Mouse (Mus musculus): ENCODE results near the gene Nckipsd.

The Nckipsd gene

DNA sequence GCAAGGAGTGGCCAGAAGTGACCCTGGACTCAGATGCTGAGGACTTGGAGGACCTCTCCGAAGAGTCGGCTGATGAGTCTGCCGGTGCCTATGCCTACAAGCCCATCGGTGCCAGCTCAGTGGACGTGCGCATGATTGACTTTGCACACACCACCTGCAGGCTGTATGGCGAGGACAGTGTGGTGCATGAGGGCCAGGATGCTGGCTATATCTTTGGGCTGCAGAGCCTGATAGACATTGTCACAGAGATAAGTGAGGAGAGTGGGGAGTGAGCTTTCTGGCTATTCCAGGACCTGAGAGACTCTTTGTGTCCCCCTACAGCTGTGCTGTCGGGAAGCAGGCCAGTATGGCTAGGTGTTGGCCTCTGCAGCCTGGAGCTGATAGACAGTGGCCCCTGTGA lies 2.4 kb upstream of the Nckipsd start:
- DNase-seq, result no peak

DNA sequence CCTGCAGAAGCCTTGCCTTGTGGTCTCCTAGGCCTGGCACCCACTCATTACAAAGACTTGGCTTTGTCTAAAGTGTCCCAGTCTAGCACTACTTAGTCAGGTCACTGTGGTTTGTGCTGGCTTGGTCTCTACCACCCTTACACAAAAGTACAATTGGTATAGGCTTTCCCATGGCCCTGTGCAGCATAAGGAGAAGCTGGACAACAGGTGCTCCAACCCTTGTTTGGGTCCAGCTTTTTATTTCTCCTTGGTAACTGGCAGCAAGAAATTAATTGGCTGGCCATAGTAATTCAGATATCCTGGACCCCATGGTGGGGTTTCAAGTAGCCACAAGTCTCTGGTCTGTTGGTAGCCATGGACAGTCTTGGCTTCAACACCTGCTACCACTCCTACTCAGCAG lies 1.8 kb upstream of the Nckipsd start:
- no peak for DNase-seq

DNA sequence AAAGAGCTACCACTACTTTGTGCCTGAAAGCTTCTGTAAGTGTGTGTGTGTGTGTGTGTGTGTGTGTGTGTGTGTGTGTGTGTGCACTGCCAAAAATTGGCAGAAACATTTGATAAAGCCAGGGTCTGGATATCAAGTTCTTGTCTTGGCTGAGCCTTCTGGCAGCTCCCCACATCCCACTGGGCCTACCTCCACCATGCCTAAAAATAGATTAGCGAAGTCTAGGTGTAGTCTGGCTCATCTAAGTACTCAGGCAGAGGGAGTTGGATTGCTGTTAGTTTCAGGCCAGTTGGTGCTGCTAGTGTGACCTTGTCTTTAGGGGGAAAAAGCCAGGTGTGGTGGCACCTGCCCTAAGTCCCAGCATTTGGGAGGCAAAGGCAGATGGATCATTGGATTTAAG lies 1.3 kb upstream of the Nckipsd start:
- DNase-seq, result no peak

DNA sequence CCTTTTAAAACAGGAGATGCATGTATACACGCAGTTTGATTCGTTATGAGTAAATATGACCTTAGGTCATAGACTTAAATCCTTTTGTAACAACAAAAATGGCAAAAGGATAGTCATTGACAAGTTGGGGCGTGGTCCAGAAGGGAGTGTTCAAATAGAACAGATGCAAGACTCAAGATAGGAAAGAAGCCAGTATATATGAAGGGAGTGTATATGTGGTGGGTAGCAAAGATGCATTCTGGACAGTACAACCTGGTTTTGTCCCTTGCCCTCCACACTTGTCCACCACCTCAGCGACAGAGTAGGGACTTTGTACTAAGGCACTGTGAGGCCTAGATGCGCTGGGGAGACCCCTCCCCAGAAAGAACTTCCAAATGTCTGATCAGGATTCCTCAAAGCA lies 494 bp upstream of the Nckipsd start:
- no peak for DNase-seq

DNA sequence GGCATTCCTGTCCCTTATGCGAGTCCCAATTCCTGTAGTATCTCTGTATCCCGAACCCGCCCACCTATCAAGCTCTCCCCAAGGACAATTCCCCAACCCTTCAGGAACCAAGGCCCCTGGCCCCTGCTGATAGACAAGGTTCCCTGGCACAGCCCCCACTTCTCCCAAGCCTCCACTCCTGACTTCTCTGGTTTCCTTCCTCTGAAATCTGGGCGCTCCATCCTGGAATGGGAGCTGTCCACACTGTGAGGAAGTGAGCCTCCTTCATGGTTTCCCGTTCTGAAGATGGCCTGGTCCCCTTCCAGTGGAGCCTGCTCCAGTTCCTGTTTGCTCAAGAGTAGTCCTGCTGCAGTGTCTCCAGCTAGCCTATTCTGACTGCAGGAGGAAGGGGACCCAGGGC lies 1.0 kb downstream of the Nckipsd start:
- no peak for DNase-seq

DNA sequence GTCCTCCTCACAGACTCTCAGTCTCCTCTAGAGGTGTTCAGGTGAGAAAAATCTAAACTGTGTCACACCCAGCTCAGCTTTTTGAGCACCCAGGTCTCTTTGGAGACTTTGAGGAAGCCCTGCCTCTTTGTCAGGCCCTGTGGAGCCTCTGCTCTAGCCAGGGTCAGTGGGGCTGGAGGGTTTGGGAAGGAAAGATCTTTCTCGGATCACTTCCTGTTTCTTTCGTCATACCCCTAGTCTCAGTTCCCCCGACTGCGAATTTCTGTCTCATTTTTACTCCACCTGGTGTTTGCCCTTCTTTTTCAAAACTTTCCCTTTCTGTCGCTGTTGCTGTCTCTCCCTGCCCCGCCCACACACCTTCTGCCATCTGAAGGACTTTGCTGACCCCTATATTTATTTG lies 1.6 kb downstream of the Nckipsd start:
- no peak for DNase-seq

DNA sequence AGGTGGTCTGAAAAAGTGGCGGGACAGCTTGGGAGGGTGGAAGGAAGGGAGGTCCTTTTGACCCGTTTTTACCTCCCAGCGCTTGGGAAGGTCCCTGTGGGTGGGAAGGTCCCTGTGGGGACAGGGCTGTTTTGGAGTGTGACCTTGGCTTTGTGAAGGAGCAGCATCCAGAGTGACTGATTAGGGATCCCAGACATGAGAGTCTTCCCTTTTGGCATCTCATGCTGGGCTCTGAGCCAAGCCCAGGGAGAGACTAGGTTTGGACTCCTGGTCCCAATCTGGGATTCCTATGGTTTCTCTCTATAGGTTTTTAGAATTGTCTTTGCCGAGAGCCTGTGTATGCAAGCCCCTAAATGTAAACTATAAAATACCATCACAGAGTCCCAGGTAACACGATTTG lies 2.3 kb downstream of the Nckipsd start:
- DNase-seq, result no peak

DNA sequence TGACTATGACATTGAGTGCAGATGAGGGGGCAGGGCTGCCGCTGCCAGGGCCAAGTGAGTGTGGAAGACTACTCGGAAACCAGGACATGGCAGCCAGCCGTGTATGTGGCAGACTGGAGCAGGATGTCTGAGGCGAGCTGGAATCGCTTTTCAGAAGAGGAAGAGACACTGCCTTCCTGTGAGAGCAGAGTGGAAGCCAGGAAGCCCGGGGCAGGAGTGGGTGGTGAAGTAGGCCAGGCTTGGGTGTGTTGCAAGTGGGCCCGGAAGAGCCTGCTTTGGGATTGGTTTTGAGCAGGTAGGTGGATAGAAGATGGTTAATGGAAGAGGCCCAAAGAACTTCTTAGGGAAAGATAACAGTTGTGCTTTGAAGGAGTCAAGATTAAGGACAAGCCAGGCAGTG lies 7.4 kb downstream of the Nckipsd start:
- no peak for DNase-seq

DNA sequence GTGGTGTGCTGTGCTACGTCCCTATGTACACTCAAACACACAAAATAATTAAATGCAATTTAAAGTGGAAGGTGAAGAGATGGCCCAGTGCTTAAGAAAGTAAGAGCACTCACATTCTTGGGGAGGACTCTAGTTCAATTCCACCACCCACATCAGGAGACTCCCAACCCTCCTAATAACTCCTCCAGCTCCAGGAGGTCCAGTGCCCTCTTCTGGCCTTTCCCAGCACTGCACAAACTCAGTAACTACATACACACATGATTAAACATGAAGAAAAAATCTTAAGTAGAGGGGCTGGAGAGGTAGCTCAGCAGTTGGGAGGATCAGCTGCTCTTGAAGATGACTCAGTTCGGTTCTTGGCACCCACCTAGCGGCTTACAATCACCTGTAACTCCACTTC lies 11.3 kb downstream of the Nckipsd start:
- DNase-seq, result peak; percentile 69

DNA sequence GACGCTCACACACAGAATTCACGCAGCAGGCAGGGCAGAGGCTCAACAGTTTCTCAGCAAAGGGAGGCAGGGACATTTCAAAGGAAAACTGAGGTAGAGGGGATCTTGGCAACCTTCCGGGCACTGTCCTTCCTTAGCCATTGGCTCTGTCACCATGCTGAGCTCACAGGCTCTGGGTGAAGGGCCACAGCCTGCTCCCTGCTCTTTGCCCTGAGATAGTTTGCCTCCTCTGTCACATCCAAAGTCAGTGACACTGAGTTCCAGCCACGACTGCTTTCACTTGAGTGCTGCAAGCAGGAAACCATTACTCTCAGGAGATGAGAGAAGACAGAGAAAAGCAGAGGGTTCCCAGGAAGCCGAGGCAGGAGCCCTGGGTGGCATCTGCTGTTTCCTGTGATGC lies 11.9 kb downstream of the Nckipsd start:
- DNase-seq, result no peak

DNA sequence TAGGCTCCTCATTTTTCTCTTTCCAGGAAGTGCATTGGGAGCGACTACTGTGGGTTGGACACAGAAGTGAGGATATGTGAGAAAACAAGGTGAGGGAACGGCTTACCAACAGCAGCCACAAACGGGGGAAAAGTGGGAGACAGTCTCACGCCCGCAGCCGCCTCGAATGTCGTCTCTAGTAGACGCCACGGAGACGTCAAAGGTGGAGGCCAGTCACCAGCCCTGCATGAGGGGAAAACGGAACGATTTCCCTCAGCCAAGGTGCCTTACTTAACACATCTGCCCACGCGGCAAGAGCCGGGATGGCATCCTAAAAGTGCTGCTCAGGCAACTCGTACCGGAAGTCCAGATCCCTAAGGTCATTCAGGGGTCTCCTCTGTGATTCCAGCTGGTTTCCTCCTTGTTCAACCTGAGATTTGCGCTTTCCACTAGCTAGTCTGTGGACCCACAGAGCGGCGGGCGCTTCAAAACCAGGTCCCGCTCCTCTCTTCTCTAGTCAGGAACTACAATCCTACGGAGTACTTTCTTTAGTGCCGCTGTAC lies 16.0 kb downstream of the Nckipsd start:
- no peak for DNase-seq

DNA sequence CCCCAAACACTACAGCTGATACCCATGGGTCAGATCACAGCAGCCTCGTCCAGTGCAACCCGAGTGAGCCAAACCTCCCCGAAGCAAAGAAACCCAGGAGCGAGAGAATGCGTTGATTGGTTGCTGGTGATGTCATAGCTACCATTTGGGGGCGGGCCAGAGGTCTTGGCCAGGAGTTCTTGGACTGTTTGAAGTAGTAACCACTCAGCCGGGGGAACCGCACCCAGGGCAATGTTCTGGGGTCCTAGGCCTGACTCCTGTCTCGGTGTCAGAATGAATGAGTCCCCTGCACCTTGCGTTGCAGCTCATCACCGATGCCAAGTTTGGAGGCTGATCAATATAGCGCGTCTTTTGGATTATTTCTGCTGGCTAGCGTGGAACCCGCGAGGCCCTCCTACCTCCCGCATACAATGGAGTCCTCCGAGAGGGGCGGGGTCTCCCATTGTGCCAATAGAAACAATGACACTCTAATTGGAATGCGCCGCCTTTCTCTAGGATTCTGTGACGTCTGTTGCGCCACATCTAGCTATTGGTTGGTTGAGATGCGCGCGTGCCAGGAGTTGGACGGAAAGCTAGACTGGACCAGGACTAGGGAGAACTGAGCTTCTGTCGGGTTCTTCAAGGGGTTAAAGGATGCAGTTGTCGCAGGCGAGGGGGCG lies 16.7 kb downstream of the Nckipsd start:
- peak; percentile 98 to 100 for DNase-seq

DNA sequence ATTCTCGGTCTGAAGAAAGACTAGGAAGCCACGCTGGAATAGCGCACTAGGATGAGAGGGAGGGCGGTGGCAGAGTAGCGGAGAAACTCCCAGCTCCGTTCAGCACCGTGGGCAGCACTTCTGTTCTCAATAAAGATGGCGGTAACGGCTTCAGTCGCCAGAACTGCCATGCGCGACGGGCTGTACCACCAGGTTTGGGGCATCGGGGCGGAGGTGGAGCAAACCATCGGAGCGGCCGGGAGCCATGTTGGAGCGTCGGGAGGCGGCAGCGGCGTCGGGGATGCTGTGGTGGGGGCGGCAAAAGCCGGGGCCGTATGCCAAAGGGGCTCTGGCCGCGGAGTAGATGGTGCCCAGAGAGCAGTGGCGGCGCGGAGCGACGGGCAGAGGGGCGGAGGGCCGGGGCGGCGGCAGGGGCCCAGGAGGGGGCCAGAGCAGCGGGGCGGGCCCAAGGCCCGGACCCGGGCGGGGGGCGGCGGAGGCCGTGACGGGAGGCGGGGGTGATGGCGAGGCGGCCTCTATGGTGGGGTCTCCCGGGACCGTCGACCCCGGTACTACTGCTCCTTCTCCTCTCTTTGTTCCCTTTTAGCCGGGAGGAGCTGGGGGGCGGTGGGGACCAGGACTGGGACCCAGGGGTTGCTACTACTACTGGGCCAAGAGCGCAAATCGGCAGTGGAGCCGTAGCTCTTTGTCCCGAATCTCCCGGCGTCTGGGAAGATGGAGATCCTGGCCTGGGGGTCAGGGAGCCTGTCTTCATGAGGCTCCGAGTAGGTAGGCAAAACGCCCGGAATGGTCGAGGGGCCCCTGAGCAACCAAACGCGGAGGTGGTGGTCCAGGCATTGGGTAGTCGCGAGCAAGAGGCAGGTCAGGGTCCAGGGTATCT lies 17.9 kb downstream of the Nckipsd start, which contains the start of gene Celsr3:
Celsr3 (plus strand) TSS at position 501 of the 880 bp plus-strand sequence.
- peak; percentile 93 for DNase-seq

DNA sequence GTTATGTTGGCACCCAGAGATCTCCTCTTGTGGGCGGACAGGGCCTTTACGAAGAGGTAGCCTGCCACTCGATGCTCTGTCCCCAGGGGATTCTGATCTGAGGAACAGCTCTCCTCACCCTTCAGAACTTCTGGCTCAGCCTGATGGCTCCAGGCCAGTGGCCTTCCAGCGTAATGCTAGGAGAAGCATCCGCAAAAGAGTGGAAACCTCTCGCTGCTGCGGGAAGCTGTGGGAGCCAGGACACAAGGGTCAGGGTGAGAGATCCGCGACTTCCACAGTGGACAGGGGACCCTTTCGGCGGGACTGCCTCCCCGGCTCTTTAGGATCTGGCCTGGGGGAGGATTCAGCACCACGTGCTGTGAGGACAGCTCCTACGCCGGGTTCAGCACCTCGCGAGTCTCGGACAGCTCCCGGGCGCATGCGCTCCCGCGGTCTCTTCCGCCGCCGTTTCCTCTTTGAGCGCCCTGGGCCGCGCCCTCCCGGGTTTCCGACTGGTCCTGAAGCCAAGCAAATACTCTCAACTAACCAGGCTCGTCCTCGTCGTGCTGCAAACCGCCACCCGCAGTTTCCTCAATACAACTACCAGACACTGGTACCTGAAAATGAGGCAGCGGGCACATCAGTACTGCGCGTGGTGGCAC lies 18.7 kb downstream of the Nckipsd start:
- peak; percentile 81 to 83 for DNase-seq

DNA sequence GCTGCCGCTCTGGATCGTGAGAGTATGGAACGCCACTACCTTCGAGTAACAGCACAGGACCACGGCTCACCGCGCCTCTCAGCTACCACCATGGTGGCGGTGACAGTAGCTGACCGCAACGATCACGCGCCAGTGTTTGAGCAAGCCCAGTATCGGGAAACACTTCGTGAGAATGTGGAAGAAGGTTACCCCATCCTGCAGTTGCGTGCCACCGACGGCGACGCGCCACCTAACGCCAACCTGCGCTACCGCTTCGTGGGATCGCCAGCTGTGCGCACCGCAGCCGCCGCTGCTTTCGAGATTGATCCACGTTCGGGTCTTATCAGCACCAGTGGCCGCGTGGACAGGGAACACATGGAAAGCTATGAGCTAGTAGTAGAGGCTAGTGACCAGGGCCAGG lies 19.3 kb downstream of the Nckipsd start:
- no peak for DNase-seq

DNA sequence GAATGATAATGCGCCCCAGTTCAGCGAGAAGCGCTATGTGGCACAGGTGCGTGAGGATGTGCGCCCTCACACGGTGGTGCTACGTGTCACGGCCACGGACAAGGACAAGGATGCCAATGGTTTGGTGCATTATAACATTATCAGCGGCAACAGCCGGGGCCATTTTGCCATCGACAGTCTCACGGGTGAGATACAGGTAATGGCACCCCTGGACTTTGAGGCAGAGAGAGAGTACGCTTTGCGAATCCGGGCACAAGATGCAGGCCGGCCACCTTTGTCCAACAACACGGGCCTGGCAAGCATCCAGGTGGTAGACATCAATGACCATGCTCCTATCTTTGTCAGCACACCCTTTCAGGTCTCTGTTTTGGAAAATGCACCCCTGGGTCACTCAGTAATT lies 19.7 kb downstream of the Nckipsd start:
- no peak for DNase-seq

DNA sequence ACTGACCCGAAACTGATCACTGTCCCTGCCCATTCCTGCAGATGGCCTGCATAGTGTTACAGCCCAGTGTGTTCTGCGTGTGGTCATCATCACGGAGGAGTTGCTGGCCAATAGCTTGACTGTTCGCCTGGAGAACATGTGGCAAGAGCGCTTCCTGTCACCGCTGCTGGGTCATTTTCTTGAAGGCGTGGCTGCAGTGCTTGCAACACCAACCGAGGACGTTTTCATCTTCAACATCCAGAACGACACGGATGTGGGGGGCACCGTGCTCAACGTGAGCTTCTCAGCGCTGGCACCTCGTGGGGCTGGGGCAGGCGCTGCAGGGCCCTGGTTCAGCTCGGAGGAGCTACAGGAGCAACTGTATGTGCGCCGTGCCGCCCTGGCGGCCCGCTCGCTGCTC lies 23.5 kb downstream of the Nckipsd start:
- DNase-seq, result no peak

DNA sequence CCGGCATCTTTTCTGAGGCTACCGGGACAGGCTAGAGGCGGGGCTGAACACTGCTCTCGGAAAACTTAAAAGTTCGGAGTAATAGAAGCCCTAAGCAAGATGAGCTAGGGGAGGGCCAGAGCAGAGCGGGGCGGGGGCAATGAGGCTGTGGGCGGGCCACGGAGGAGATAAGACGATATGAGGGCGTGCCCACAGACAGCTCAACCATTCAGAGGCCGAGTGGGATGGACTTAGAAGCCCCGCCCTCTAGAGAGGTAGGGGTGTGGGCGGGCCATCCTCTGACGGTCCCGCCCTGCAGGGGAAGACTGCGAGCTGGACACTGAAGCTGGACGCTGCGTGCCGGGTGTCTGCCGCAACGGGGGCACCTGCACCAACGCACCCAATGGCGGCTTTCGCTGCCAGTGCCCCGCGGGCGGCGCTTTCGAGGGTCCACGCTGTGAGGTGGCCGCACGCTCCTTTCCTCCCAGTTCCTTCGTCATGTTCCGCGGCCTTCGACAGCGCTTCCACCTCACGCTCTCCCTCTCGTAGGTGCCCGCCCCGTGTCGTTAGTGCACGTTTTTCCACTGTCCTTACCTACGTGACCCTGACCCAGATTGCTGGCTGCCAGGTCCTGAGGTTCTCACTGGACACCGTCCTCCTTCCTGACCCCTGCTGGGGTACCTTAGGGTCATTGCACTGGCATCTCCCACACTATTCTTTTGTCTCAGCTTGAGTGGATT lies 24.4 kb downstream of the Nckipsd start:
- DNase-seq, result peak; percentile 64 to 77

DNA sequence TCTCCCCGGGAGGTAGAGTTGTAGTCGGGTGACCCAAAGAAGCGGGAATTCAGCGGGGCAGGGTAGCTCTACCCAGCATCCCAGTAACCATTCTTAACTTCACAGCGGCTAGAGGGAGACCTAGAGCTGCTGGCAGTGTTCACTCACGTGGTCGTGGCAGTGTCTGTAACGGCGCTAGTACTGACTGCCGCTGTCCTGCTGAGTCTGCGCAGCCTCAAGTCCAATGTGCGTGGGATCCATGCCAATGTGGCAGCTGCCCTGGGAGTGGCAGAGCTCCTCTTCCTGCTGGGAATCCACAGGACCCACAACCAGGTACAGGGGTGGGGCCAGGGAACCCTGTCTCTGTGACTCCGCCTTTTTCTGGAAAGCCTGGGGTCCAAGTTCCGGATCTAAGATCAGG lies 34.8 kb downstream of the Nckipsd start:
- peak; percentile 84 to 87 for DNase-seq

DNA sequence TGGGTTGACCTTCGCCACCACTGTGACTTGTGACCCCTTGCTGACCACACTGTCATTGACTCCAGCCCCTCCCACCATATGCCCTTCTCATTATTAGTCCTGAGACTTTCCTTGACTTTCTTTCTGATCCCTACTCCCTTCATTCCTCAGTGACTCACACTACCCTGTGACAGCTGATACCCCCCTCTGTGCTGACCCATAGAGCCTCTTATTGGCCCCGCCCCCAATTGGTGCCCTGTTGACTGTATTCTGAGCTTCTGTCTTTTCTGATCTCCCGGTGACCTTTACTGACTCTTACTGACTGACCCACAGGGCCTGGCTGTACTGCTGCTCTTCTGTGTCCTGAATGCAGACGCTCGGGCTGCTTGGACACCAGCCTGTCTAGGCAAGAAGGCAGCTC lies 37.2 kb downstream of the Nckipsd start:
- no peak for DNase-seq

DNA sequence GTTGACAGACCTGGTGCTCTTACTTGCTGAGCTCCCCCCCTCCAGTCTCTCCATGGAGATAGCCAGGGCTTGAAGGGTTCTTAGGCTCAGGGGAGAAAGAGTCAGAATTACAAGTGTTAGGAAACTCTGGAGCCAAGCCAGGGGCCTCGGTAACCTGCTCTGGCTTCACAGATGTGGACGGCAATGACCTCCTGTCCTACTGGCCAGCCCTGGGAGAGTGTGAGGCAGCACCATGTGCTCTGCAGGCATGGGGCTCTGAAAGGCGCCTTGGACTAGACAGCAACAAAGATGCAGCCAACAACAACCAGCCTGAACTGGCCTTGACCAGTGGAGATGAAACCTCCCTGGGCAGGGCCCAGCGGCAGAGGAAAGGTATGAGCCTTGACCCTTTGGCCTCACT lies 39.2 kb downstream of the Nckipsd start:
- no peak for DNase-seq

DNA sequence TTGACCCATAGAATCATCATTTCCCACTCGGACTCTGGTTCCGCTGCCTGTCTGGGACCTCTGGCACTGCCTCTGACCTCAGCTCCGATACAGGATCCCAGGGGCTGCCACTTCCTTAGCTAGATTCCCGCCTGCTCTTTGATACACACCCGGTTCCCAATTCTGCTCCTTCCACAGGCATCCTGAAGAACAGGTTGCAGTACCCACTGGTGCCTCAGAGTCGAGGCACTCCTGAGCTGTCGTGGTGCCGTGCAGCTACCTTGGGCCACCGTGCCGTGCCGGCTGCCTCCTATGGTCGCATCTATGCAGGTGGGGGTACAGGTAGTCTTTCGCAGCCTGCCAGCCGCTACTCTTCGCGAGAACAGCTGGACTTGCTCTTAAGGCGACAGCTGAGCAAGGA lies 40.3 kb downstream of the Nckipsd start:
- no peak for DNase-seq

DNA sequence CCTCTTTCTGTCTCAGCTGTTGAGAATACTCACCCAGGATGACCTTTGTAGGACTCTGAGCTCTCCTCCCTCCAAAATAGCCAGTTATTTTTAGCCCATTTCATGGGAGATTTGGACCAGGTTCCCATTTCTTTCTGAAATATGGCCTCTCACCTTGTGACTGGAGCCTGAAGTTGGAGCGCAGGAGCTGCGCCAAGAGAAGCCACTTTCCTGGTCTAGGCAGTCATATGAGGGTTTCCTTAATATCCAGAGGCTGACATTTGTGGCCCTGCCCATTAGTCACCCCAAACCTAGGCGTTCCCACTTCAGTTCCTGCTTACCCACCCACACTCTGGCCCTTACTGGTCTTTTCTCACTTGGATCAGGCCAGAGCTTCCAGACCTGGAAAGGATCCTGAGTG lies 44.8 kb downstream of the Nckipsd start, which contains the start of gene Slc26a6:
Slc26a6 (plus strand) TSS at position 308 of the 400 bp plus-strand sequence.
- peak in 1 of 2 experiments; percentile 24 for DNase-seq
